Mouse (Mus musculus): ENCODE results near the gene Uvssa.

Gene Uvssa

DNA sequence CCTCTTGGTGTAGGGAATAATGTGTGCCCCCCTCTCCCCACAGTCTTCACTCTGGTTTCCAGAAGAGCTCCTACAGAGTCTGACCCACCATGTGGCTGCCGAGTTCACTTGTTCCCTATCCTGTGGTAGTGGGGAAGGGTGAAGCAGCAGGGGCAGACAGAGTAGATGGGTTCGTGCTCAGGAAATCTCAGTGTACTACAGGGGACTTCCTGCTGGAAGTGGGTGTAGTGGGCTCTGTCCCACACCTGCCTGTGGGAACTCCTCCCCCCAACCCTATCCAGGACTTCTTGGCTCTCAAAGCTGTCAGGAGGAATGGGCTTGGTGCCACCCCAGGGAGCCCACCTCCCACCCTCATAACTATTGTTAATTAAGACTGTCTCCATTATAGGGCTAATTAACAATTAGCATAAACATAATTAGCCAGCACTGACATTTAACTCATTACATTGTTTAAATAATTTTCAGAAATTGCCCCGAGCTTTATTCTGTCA is 79.8 kb downstream of the Uvssa start:
- DNase-seq = no peak

GRCm38 (mm10) chr5:33459111-33459510 is 80.8 kb downstream of the Uvssa start:
- no peak for DNase-seq

DNA sequence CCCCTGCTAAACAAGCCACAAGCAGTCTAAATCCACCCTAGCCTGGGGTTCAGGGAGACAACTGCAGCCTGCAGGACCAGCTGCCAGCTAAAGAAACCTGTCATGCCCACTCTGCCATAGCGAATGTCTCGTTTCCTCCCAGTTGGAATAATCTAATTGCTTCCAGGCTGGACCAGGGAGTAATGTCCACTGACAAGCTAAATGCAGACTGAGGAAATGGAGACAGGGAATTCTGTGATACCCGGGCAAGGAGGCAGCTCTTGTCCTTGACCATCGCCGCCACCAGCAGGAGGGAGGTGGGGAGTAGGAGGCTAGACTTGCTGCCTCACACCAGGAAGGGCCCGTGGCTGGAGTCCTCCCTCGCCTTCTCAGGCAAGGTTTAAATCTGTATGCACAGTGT is 86.0 kb downstream of the Uvssa start:
- DNase-seq = no peak

DNA sequence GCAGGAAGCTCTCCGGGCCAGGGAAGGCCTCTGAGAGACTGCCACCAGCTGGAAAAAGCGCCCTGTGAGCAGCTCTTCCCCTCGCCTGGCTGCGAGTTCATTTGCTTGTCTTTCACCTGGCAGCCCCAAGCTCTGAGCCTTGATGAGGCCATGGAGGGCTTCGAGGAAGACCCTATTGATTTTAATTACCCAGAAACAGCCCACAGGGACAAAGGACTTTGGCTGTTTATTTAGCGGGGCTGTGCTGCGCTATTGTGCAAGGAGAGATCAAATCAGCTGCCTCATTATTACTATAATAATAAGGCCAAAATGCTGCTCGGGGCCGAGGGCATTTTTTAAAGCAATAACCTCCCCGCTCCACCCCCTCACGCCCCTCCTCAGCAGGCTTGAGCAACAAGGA is 87.1 kb downstream of the Uvssa start:
- DNase-seq = no peak
